Mouse (Mus musculus) liver, embryonic 15.5 days (tissue): ENCODE measurements around the gene Vps45. TPM values are rescaled to one million over a fixed set of nuclear protein-coding genes. Genes with fewer than 3 reads are reported as not detected.
A peak's percentile ranks its signal among the peaks of the same experiment; 100 is the strongest.

ENCODE experiments used
- ATAC-seq: fragments of 200-750 bp; cut with Nextera tagmentation; 2 replicates; pipeline ENCODE4 v1.8.0; 2017; ENCODE audit warnings: moderate number of reproducible peaks, mild to moderate bottlenecking, moderate library complexity; ENCODE audit not compliant: insufficient read depth
- H3K27ac ChIP-seq: fragments of 300-500 bp; sonication (generic); replicated peaks from 2 replicates; pipeline ENCODE4 v1.5.1; 2015; ENCODE audit warnings: mild to moderate bottlenecking, inconsistent platforms
- H3K27me3 ChIP-seq: fragments of 300-500 bp; sonication (generic); 2 replicates; pipeline ENCODE4 v1.6.1; 2015; ENCODE audit warnings: mild to moderate bottlenecking, inconsistent platforms
- H3K36me3 ChIP-seq: fragments of 300-500 bp; sonication (generic); replicated peaks from 2 replicates; pipeline ENCODE4 v1.6.1; 2015; ENCODE audit warnings: moderate library complexity, mild to moderate bottlenecking, inconsistent platforms
- H3K4me1 ChIP-seq: fragments of 300-500 bp; sonication (generic); replicated peaks from 2 replicates; pipeline ENCODE4 v1.6.1; 2015; ENCODE audit warnings: inconsistent platforms
- H3K4me2 ChIP-seq: fragments of 300-500 bp; sonication (generic); 2 replicates; pipeline ENCODE4 v1.6.1; 2015; ENCODE audit warnings: moderate library complexity, mild to moderate bottlenecking, inconsistent platforms
- H3K4me3 ChIP-seq: fragments of 300-500 bp; sonication (generic); replicated peaks from 2 replicates; pipeline ENCODE4 v1.5.1; 2015; ENCODE audit warnings: mild to moderate bottlenecking, inconsistent platforms
- H3K9ac ChIP-seq: fragments of 300-500 bp; sonication (generic); 2 replicates; pipeline ENCODE4 v1.6.1; 2015; ENCODE audit warnings: moderate library complexity, mild to moderate bottlenecking, inconsistent platforms
- H3K9me3 ChIP-seq: fragments of 300-500 bp; sonication (generic); replicated peaks from 2 replicates; pipeline ENCODE4 v1.6.1; 2016; ENCODE audit warnings: inconsistent platforms
- WGBS: fragments of 180-500 bp; shearing (Covaris S2); methylation state at CpG from one replicate; pipeline ENCODE4 v1.1.7; 2015; ENCODE audit warnings: mixed read lengths; ENCODE audit not compliant: insufficient replicate concordance; 5-methylcytosine and 5-hydroxymethylcytosine counted together
- polyA plus RNA-seq: library from polyadenylated mRNA; unstranded; fragments of >200 nt; fragmentation: Nextera tagmentation; extraction: Ambion mirVana; gene quantifications from 2 replicates; pipeline ENCODE4 v1.2.1, GENCODE M21; 2015

Gene Vps45
- polyA plus RNA-seq, 1 experiment from 2014 or later, result 14.1 TPM

DNA sequence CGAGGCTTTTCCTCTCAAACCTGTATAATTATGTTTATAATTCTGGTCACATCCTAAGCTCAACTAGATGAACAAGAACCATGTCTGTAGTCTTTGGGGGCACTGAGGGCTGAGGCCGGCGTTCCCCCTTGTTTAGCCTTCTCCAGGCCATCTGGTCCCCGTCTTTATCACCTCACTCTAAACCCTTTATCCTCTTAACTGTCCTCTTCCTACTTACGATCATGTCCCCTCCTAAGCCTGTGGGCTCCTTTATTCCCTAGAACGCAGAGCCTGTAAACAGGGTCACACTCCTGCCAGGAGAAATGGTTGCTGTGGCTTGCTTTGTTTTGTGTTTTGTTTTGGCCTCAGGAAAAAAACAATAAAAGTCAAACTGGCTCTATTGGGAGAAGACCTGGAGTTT, 33.7 kb upstream of the Vps45 start:
- peaks cover 9% of the 10 kb centered on the region for H3K4me1 ChIP-seq
- H3K9ac ChIP-seq, result no peak overlapping the region
- H3K9me3 ChIP-seq, result no peaks in the 10 kb centered on the region
- WGBS, result 70% methylated on average over 6 of the region's 6 CpGs
- H3K27me3 ChIP-seq, result peaks cover 4% of the 10 kb centered on the region; the same call in 1 of the 2 replicates
- H3K4me3 ChIP-seq, result no peak overlapping the region
- H3K4me2 ChIP-seq, result no peak overlapping the region
- no peaks in the 10 kb centered on the region for H3K36me3 ChIP-seq
- no peak for ATAC-seq
- H3K27ac ChIP-seq, result no peak overlapping the region

DNA sequence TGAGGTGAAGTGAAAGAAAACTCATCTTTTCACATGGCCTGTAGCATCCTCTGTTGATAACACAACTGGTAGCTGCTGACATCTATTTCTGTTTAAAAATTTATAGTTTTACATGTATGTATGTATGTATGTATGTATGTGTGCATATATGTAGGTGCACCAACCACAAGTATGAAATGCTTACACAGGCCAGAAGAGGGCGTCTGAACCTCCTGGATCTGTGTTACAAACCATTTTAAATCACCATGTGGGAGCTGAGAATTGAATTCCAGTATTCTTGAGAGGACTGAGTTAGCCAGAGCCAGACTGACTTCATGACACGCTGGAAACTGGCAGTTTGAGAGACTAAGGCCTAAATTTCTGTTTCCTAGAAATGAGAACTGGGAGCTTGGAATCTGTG, 32.9 kb upstream of the Vps45 start:
- peaks cover 14% of the 10 kb centered on the region for H3K4me1 ChIP-seq
- H3K4me2 ChIP-seq, result no peak overlapping the region
- peaks cover 4% of the 10 kb centered on the region; the same call in 1 of the 2 replicates for H3K27me3 ChIP-seq
- H3K4me3 ChIP-seq, result no peak overlapping the region
- H3K36me3 ChIP-seq, result no peaks in the 10 kb centered on the region
- no peak overlapping the region for H3K9ac ChIP-seq
- 49% methylated on average over 2 of the region's 2 CpGs for WGBS
- no peak overlapping the region for H3K27ac ChIP-seq
- no peak for ATAC-seq
- H3K9me3 ChIP-seq, result no peaks in the 10 kb centered on the region

DNA sequence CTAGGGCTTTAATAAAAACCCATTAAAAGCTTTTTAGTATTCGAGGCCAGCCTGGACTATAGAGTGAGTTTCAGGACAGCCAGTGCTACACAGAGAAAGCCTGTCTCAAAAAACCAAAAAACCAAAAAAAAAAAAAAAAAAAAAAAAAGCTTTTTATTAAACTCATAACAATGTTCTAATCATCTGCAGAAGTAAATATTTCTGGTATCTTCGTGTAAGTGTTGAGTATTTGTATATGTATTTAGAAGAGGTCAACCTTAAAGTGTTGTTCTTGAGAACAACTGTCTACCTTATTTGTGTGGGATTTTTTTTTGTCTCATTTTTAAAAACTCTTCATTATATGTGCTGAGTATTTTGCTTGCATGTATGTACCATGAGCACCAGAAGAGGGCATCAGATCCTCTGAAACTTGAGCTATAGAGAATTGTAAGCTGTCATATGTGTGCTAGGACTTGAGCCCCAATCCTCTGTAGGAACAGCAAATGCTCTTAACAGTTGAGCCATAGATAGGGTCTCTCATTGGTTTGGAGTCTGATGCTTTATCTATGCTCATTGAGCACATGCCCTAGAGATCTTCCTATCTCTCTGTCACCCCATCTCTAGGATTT, 31.7 kb upstream of the Vps45 start:
- WGBS, result 35% methylated on average over 2 of the region's 2 CpGs
- peaks cover 14% of the 10 kb centered on the region for H3K4me1 ChIP-seq
- no peaks in the 10 kb centered on the region for H3K36me3 ChIP-seq
- H3K9ac ChIP-seq, result no peak overlapping the region
- peaks cover 4% of the 10 kb centered on the region; the same call in 1 of the 2 replicates for H3K27me3 ChIP-seq
- no peak overlapping the region for H3K27ac ChIP-seq
- no peak for ATAC-seq
- H3K4me2 ChIP-seq, result no peak overlapping the region
- no peaks in the 10 kb centered on the region for H3K9me3 ChIP-seq
- H3K4me3 ChIP-seq, result no peak overlapping the region

DNA sequence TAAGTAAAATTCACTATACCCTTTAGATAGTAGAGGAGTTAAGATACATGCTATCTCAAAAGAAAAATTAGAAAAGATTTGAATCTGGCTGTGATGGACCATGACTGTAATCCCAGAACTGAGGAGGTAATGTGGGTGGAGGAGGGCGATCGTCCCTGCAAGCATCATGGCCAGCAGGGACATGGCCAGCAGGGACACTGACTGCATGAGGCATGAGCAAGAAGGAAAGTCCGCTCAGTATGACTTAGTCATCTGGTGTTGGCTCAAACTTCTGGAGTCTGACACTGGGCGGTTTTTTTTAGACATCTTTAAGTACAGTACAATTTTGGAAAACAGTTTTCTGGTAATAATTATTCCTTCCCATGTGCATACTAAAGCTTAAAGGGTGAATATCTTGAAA, 29.5 kb upstream of the Vps45 start:
- Histone ChIP-seq H3K4me3 (no peak overlapping the region), H3K4me1 (peaks cover 19% of the 10 kb centered on the region), H3K36me3 (no peaks in the 10 kb centered on the region), H3K9me3 (no peaks in the 10 kb centered on the region), H3K4me2 (no peak overlapping the region), H3K27me3 (peaks cover 4% of the 10 kb centered on the region; the same call in 1 of the 2 replicates), H3K27ac (no peak overlapping the region), H3K9ac (no peak overlapping the region)
- 76% methylated on average over 4 of the region's 4 CpGs for WGBS
- ATAC-seq, result no peak

DNA sequence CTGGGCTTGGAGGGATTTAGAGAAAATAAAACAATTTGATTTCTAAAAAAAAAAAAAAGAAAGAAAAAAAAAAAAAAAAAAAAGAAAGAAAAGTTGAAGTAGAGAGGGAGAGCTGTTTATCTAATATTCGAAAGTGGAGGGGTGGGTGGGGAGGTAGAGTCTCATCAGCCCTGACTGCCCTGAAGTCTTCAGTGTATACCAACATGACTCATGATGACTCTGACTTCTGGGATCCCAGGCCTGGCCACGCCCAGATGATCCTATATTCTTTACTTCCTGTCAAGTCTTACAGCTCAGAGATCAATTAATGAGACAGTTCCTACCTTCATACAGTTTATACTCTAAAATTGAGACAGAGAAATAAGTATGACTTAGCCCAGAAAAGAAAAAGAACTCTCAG, 29.0 kb upstream of the Vps45 start:
- H3K9ac ChIP-seq, result no peak overlapping the region
- H3K4me1 ChIP-seq, result peaks cover 24% of the 10 kb centered on the region
- no peaks in the 10 kb centered on the region for H3K36me3 ChIP-seq
- peak; percentile 81 for ATAC-seq
- 23% methylated on average over 2 of the region's 2 CpGs for WGBS
- no peaks in the 10 kb centered on the region for H3K9me3 ChIP-seq
- peak overlapping the region; percentile 68; the same call in 1 of the 2 replicates for H3K27ac ChIP-seq
- H3K4me2 ChIP-seq, result no peak overlapping the region
- no peak overlapping the region for H3K4me3 ChIP-seq
- H3K27me3 ChIP-seq, result no peaks in the 10 kb centered on the region

DNA sequence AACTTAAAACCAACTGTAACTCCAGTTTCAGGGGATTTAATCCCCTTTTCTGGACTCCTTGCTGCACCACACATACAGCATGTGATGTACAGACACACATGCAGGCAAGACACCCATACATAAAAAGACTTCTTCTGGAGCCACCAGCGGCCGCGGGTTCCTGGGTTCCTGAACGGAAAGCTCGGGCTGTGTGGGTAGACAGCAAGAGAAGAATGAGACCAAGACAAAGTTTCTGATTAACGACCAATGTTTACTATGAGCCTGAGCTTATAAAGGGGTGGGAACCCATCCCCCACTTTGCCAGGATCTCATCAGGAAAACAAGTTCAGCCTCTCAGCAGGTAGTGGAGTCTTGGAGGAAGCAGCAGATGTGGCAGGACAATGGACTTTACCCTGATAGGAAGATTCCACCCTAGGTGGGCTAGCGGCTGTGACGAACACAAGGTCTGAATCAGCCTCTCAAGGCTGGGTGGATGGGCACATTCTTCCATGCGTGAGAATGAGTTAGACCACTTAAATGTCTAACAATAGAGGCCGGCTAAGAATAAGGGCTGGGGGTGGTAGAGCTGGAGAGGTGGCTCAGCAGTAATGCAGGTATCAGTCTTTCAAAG, 26.0 kb upstream of the Vps45 start:
- H3K4me3 ChIP-seq, result no peak overlapping the region
- peaks cover 28% of the 10 kb centered on the region for H3K4me1 ChIP-seq
- no peaks in the 10 kb centered on the region for H3K27me3 ChIP-seq
- H3K9me3 ChIP-seq, result no peaks in the 10 kb centered on the region
- WGBS, result 74% methylated on average over 10 of the region's 10 CpGs
- no peaks in the 10 kb centered on the region for H3K36me3 ChIP-seq
- no peak overlapping the region for H3K4me2 ChIP-seq
- no peak overlapping the region for H3K27ac ChIP-seq
- no peak for ATAC-seq
- no peak overlapping the region for H3K9ac ChIP-seq

DNA sequence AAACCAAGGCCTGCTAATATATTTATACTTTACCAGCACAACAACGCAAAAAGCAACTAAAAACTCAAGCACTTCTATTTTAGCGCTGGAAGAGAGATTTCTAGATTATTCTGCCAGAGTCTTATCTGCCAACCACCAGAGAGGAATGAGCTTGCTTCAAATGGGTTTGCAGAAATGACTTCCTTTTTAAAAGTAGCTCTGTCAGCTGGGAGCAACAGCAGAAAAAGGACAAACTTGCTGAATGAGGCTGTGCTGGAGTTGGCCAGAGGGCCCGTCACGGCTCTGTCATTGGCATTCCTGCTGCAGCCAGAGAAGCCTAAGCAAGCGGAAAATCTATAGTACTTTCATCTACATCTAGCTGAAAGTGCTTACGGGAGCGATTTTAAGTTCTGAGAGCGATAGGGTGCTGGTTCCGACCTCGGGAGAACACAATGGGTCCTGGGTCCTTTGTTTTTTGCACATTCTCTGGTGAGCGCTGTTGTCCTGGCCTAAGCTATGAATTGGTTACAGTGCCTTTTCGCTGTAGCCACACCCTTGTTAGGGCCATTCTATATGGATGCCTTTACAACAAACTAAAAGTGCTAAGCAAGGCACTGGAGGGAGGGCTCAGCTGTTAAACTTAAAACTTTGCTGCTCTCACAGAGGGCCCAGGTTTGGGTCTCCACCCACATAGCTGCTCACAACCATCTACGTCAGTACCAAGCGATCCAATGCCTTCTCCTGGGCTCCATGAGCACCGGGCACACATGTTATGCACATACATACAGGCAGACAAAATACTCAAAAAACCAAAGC, 24.6 kb upstream of the Vps45 start:
- Histone ChIP-seq H3K27ac (no peak overlapping the region; the same call in 1 of the 2 replicates), H3K36me3 (no peaks in the 10 kb centered on the region), H3K4me1 (peaks cover 22% of the 10 kb centered on the region), H3K9me3 (no peaks in the 10 kb centered on the region), H3K4me2 (peak overlapping the region; percentile 39), H3K27me3 (no peaks in the 10 kb centered on the region), H3K4me3 (no peak overlapping the region), H3K9ac (no peak overlapping the region; the same call in 1 of the 2 replicates)
- 51% methylated on average over 15 of the region's 15 CpGs for WGBS
- no peak for ATAC-seq

DNA sequence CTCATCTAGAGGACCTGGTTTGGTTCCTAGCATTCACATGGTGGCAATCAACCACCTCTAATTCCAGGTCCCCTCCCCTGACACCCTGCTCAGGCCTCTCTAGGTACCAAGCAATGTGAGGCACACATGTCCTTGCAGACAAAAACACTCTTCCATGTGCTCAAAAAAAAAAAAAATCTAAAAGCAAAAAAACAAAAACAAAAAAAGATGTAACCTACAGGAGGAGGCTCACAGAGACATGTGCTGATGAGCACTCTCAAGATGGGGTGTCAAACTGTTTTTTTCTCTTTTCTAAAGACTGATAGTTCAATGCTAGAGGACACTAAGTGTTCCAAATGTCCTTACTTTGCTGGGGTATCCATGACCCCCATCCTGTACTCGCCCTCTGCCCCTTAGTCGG, 23.8 kb upstream of the Vps45 start:
- Histone ChIP-seq H3K4me2 (no peak overlapping the region), H3K4me3 (no peak overlapping the region), H3K4me1 (peaks cover 19% of the 10 kb centered on the region), H3K36me3 (no peaks in the 10 kb centered on the region), H3K9ac (no peak overlapping the region), H3K9me3 (no peaks in the 10 kb centered on the region), H3K27me3 (no peaks in the 10 kb centered on the region), H3K27ac (peak overlapping the region; percentile 39)
- no peak for ATAC-seq
- WGBS, result 78% methylated on average over 2 of the region's 2 CpGs

DNA sequence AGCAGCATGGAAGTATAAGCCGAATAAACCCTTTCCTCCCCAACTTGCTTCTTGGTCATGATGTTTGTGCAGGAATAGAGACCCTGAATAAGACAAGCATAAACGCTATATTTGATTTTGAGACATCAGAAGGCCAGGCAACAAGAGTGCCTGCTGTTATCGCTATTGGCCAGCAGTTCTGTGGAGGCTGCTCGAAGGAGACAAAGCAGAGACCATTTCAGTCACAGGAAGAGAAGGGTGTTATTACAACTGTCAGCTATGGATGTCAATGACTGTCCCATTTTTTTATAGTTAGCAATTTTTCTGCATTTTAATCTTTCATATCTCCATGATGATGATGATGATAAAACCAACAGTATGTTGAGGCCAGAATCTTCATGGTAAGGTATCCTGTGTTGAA, 23.4 kb upstream of the Vps45 start:
- ATAC-seq, result peak; percentile 57; the same call in 1 of the 2 replicates
- no peaks in the 10 kb centered on the region for H3K9me3 ChIP-seq
- no peak overlapping the region for H3K9ac ChIP-seq
- H3K4me2 ChIP-seq, result no peak overlapping the region
- no peaks in the 10 kb centered on the region for H3K27me3 ChIP-seq
- 54% methylated on average over 4 of the region's 4 CpGs for WGBS
- H3K4me3 ChIP-seq, result no peak overlapping the region
- H3K27ac ChIP-seq, result peak overlapping the region; percentile 39
- H3K4me1 ChIP-seq, result peaks cover 16% of the 10 kb centered on the region
- H3K36me3 ChIP-seq, result no peaks in the 10 kb centered on the region

DNA sequence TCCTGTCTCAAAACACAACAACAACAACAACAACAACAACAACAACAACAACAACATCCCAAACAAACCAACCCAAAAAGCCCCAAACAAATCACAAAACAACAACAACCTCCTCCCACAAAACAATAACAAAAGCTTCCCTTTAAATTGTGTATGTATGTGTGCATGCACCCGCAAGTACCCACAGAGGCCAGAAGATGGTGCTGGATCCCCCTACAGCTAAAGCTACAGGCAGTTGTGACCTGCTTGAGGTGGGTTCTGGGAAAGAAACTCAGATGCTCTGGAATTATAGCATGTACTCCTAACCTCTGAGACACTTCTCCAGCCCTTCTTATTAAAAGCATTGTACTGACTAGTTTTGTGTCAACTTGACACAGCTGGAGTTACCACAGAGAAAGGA, 22.7 kb upstream of the Vps45 start:
- H3K4me1 ChIP-seq, result peaks cover 14% of the 10 kb centered on the region
- H3K27me3 ChIP-seq, result no peaks in the 10 kb centered on the region
- no peaks in the 10 kb centered on the region for H3K9me3 ChIP-seq
- H3K4me2 ChIP-seq, result no peak overlapping the region
- no peak for ATAC-seq
- no peaks in the 10 kb centered on the region for H3K36me3 ChIP-seq
- no peak overlapping the region for H3K4me3 ChIP-seq
- WGBS, result 59% methylated on average over 1 of the region's 1 CpGs
- H3K9ac ChIP-seq, result no peak overlapping the region
- no peak overlapping the region for H3K27ac ChIP-seq

DNA sequence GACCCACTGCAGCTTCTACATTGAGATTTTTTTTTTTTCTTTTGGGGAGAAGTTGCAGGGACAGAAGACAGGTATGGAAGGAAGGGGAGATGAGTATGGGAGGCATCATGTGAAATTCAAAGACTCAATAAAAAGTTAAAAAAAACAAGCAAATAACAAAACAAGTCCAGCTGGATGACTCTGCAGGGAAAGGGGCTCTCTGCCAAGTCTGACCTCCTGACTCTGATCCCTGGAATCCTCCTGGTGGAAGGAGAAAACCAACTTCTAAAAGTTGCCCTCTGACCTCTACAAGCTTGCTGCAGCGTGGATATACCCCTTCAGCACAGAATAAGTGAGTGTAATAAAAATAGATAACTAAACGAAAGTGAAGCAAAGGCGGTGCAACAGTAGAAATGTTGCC, 20.4 kb upstream of the Vps45 start:
- Histone ChIP-seq H3K4me2 (no peak overlapping the region), H3K27me3 (no peaks in the 10 kb centered on the region), H3K4me1 (peaks cover 14% of the 10 kb centered on the region), H3K9ac (no peak overlapping the region), H3K36me3 (no peaks in the 10 kb centered on the region), H3K4me3 (no peak overlapping the region), H3K9me3 (no peaks in the 10 kb centered on the region), H3K27ac (no peak overlapping the region)
- ATAC-seq, result no peak
- 52% methylated on average over 3 of the region's 3 CpGs for WGBS
